Mouse (Mus musculus) thymus, adult 18-20 months (tissue): ENCODE results near the gene Olfr1216.
"Not testable (repeated sequence)": the region's sequence is repeated elsewhere in the genome, so short reads cannot be mapped to it uniquely, and the experiment has no call there.

Experiments
- DNase-seq, 2 experiments: peaks; one replicate each; pipeline ENCODE4 v3.0.0; 2022; ENCODE audit warnings: mixed read lengths in 2 of 2

Gene Olfr1216

GRCm38 (mm10) chr2:89018240-89018639 lies at the start of gene Olfr1216:
TSS of gene Olfr1216 (minus strand) at chr2:89018340.
- no peak for DNase-seq

- no peak for DNase-seq
Observed at GRCm38 (mm10) chr2:89061087-89061486, 42.9 kb upstream of the Olfr1216 start, which contains the start of gene Olfr1218. TSS of gene Olfr1218 (minus strand) at chr2:89061187.

GRCm38 (mm10) chr2:89031965-89032364 lies 13.8 kb upstream of the Olfr1216 start, which contains the start of gene Olfr1217:
TSS of gene Olfr1217 (minus strand) at chr2:89032065.
- no peak for DNase-seq

- not testable (repeated sequence) for DNase-seq
Observed at GRCm38 (mm10) chr2:89021436-89021835, 3.3 kb upstream of the Olfr1216 start.

- no peak for DNase-seq
Observed at GRCm38 (mm10) chr2:89006873-89007272, 11.3 kb downstream of the Olfr1216 start, which contains the start of gene Olfr1215. TSS of gene Olfr1215 (minus strand) at chr2:89006973.

GRCm38 (mm10) chr2:88992553-88992952 lies 25.6 kb downstream of the Olfr1216 start, which contains the start of gene Olfr1214:
TSS of gene Olfr1214 (minus strand) at chr2:88992653.
- no peak for DNase-seq

- DNase-seq = no peak
Observed at GRCm38 (mm10) chr2:88980181-88980580, 38.0 kb downstream of the Olfr1216 start, which contains the start of gene Gm13762. TSS of gene Gm13762 (minus strand) at chr2:88980281.
